In the genomic region with DNA sequence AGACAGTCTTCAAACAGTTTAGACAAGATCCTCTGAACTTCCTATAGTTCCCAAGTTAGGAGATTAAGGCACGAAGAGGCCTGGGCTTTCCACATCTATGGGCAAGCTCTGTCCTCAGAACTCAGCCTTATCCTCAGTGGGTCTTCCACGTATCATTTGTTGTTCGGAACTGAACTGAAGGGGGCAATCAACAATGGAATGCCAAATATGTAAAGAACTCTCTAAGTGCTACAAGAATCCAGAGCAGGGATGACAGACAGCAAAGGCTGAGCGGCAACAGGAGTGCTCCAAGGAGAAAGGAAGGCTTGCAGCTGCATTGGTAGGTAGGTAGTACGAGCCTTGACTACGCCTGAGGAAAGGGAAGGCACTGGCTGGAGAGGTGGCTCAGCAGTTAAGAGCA, we compare ENCODE assay signal across 36 mouse cellular contexts. TPM values are rescaled to one million over a fixed set of nuclear protein-coding genes. Genes with fewer than 3 reads are reported as not detected.
"Had no signal": no experiment of that assay in that cellular context is flagged by ENCODE, and none has a peak within 500 bp of the region (broad histone marks: within the 10 kb centered on the region; RNA-seq: fewer than 3 reads in every experiment).

No protein-coding gene starts in this region.

- DNase-seq: left cerebral cortex, postnatal 4 days; liver; liver, embryonic 13.5 days; liver, postnatal 0 days; lung, adult 18-20 months; lung, embryonic 14.5 days; lung, postnatal 10 days; lung, postnatal 14 days; lung, postnatal 36 days; lung, postnatal 4 days; midbrain, embryonic 14.5 days had no signal

- H3K27me3 ChIP-seq: limb, embryonic 12.5 days; limb, embryonic 13.5 days; limb, embryonic 15.5 days; liver, embryonic 12.5 days; liver, embryonic 13.5 days; liver, embryonic 15.5 days; lung, embryonic 15.5 days; megakaryocyte, embryonic 14.5 days; midbrain, embryonic 12.5 days; midbrain, embryonic 13.5 days; midbrain, embryonic 15.5 days had no signal

- H3K4me3 ChIP-seq: limb, embryonic 10.5 days; limb, embryonic 12.5 days; limb, embryonic 13.5 days; limb, embryonic 15.5 days; liver, embryonic 12.5 days; liver, embryonic 13.5 days; liver, embryonic 15.5 days; lung, embryonic 15.5 days; megakaryocyte, embryonic 14.5 days; midbrain, embryonic 10.5 days; midbrain, embryonic 12.5 days; midbrain, embryonic 13.5 days; midbrain, embryonic 15.5 days; myocyte had no signal

- H3K4me1 ChIP-seq: limb, embryonic 10.5 days; limb, embryonic 12.5 days; limb, embryonic 13.5 days; limb, embryonic 15.5 days; liver, embryonic 12.5 days; liver, embryonic 13.5 days; liver, embryonic 15.5 days; lung, embryonic 15.5 days; midbrain, embryonic 12.5 days; midbrain, embryonic 15.5 days had no signal

- ATAC-seq: liver, embryonic 12.5 days; liver, postnatal 0 days; lung, postnatal 0 days; midbrain, embryonic 13.5 days; midbrain, embryonic 15.5 days; midbrain, embryonic 16.5 days had no signal

RNA-seq across cellular contexts. Expression of gene Nhlh1, which starts 12.9 kb away (rescaled TPM):
- total RNA-seq: liver, adult 2 months; megakaryocyte progenitor cell, adult 5-6 weeks; megakaryocyte, adult 5-6 weeks; megakaryocyte-erythroid progenitor cell, adult 5-6 weeks; monocyte, adult 5-6 weeks had no signal
- polyA plus RNA-seq: limb, embryonic 10.5 days; limb, embryonic 11.5 days; limb, embryonic 13.5 days; liver, adult 2 months; liver, embryonic 12.5 days; liver, embryonic 13.5 days; liver, embryonic 14.5 days; liver, embryonic 15.5 days; liver, embryonic 16.5 days; liver, postnatal 0 days; lung, embryonic 14.5 days; lung, embryonic 15.5 days; lung, embryonic 16.5 days; lung, postnatal 0 days; macrophage had no signal
